Mouse (Mus musculus) heart, embryonic 12.5 days (tissue): ENCODE results near the gene Dtl. TPM values are rescaled to one million over a fixed set of nuclear protein-coding genes. Genes with fewer than 3 reads are reported as not detected.
A peak's percentile ranks its signal among the peaks of the same experiment; 100 is the strongest.
"Not testable (repeated sequence)": the region's sequence is repeated elsewhere in the genome, so short reads cannot be mapped to it uniquely, and the experiment has no call there.

Experiments used
- ATAC-seq: fragments of 200-750 bp; cut with Nextera tagmentation; 2 replicates; pipeline ENCODE4 v1.8.0; 2017; ENCODE audit warnings: moderate TSS enrichment, moderate library complexity; ENCODE audit not compliant: insufficient number of reproducible peaks, low FRiP score
- H3K27ac ChIP-seq: fragments of 300-500 bp; sonication (generic); 2 replicates; pipeline ENCODE4 v1.5.1; 2016; ENCODE audit warnings: mild to moderate bottlenecking, moderate library complexity; ENCODE audit not compliant: poor library complexity, severe bottlenecking
- H3K27me3 ChIP-seq: fragments of 300-500 bp; sonication (generic); replicated peaks from 2 replicates; pipeline ENCODE4 v1.6.1; 2016; ENCODE audit warnings: mild to moderate bottlenecking, moderate library complexity
- H3K36me3 ChIP-seq: fragments of 300-500 bp; sonication (generic); 2 replicates; pipeline ENCODE4 v1.6.1; 2016; ENCODE audit warnings: mild to moderate bottlenecking, moderate library complexity
- H3K4me1 ChIP-seq: fragments of 300-500 bp; sonication (generic); replicated peaks from 2 replicates; pipeline ENCODE4 v1.6.1; 2016; ENCODE audit warnings: mild to moderate bottlenecking
- H3K4me2 ChIP-seq: fragments of 300-500 bp; sonication (generic); 2 replicates; pipeline ENCODE4 v1.6.1; 2016; ENCODE audit warnings: mild to moderate bottlenecking, moderate library complexity
- H3K4me3 ChIP-seq: fragments of 300-500 bp; sonication (generic); 2 replicates; pipeline ENCODE4 v1.5.1; 2016; ENCODE audit warnings: mild to moderate bottlenecking
- H3K9ac ChIP-seq: fragments of 300-500 bp; sonication (generic); 2 replicates; pipeline ENCODE4 v1.6.1; 2016; ENCODE audit warnings: mild to moderate bottlenecking, moderate library complexity
- H3K9me3 ChIP-seq: fragments of 300-500 bp; sonication (generic); replicated peaks from 2 replicates; pipeline ENCODE4 v1.6.1; 2016; ENCODE audit warnings: mild to moderate bottlenecking, moderate library complexity
- WGBS: fragments of 180-500 bp; shearing (Covaris S2); methylation state at CpG from one replicate; pipeline ENCODE4 v1.1.7; 2016; 5-methylcytosine and 5-hydroxymethylcytosine counted together
- polyA plus RNA-seq: library from polyadenylated mRNA; unstranded; fragments of >200 nt; fragmentation: Nextera tagmentation; extraction: Ambion mirVana; gene quantifications from 2 replicates; pipeline ENCODE4 v1.2.1, GENCODE M21; 2016

Dtl gene
- polyA plus RNA-seq, 1 experiment from 2014 or later: 40.3 TPM

DNA sequence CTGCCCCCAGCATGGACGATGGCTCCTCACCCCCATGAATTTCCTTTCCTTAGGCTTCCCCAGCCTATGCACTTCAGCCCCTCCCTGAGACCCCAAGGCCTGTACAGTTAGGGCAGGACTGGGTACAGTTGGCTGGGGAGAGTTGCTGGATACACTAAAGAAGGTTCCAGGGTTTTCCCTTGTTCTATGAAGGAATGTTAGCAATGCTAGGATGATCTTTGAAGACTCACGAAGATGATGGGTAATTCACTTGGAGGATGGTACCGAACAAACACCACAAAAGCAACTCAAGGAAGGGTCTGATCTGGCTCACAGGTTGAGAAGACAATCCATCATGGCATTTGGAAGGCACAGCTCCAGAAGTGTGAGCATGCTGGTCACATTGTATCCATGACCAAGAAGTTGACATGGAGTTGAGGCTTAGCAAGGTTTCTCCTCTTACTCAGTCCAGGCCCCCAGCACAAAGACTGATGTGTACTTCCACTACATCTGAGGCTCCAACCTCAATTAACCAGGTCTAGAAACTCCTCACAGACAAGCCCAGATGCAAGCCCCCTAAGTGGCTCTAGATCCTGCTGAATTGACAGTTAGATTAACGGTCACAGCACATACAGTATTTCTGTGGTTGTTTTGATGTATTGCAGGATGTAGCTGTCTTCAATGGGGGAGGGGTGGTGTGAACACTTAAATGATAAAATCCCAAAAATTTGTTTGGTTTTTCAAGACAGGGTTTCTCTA, 55.8 kb downstream of the Dtl start:
- peaks cover 17% of the 10 kb centered on the region for H3K4me1 ChIP-seq
- no peaks in the 10 kb centered on the region for H3K36me3 ChIP-seq
- H3K9me3 ChIP-seq: no peaks in the 10 kb centered on the region
- no peak overlapping the region for H3K4me3 ChIP-seq
- H3K9ac ChIP-seq: no peak overlapping the region
- no peak overlapping the region for H3K4me2 ChIP-seq
- no peaks in the 10 kb centered on the region for H3K27me3 ChIP-seq
- no peak for ATAC-seq
- whole genome bisulfite sequencing: 82% methylated on average over 4 of the region's 4 CpGs
- no peak overlapping the region for H3K27ac ChIP-seq

DNA sequence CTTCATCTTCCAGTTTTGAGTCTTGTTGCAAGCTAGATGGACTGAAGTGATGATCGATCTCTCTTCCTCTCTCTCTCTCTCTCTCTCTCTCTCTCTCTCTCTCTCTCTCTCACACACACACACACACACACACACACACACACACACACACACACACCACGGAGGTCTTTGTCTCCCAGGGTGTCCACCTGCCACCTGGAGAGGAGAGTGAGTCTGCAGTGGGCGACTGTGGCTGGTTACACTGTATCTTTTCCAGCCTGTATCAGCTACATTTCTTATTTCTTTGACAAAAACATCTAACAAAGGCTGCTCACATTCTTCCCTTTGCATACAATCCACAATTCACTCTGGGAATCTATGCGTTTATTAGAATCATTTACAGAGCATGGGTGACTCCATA, 56.4 kb downstream of the Dtl start:
- H3K27ac ChIP-seq: no peak overlapping the region
- 85% methylated on average over 4 of the region's 4 CpGs for WGBS
- no peak for ATAC-seq

DNA sequence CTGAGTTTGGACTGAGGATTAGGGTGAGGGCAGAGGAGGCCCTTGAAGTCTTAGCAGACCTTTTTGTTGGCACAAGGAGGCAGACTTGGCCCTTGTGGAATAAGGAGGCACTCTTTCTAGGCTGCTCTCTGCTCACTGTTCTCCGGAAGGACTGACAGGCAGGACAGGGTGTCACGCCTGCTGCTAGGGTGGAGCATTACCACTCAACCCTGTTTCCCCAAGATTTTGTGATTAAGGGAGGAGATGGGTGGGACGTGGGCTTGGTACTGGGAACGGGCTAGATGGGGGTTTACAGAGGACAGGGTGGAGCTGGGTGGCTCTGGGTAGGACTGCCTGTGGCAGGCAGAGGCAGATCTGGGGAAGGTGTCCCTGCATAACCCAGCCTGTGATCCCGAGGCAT, 57.4 kb downstream of the Dtl start:
- Histone ChIP-seq H3K4me2 (no peak overlapping the region), H3K9me3 (no peaks in the 10 kb centered on the region; the same call in 1 of the 2 replicates), H3K4me3 (no peak overlapping the region), H3K9ac (no peak overlapping the region), H3K27ac (no peak overlapping the region), H3K27me3 (no peaks in the 10 kb centered on the region), H3K4me1 (peaks cover 17% of the 10 kb centered on the region), H3K36me3 (no peaks in the 10 kb centered on the region)
- WGBS: 79% methylated on average over 5 of the region's 5 CpGs
- no peak for ATAC-seq

More for the DNA sequence above, 56.4 kb downstream of the Dtl start:
- no peak overlapping the region for H3K9ac ChIP-seq
- peaks cover 17% of the 10 kb centered on the region for H3K4me1 ChIP-seq
- no peaks in the 10 kb centered on the region for H3K27me3 ChIP-seq
- H3K36me3 ChIP-seq: no peaks in the 10 kb centered on the region
- H3K4me3 ChIP-seq: no peak overlapping the region
- no peak overlapping the region for H3K4me2 ChIP-seq
- H3K9me3 ChIP-seq: no peaks in the 10 kb centered on the region

DNA sequence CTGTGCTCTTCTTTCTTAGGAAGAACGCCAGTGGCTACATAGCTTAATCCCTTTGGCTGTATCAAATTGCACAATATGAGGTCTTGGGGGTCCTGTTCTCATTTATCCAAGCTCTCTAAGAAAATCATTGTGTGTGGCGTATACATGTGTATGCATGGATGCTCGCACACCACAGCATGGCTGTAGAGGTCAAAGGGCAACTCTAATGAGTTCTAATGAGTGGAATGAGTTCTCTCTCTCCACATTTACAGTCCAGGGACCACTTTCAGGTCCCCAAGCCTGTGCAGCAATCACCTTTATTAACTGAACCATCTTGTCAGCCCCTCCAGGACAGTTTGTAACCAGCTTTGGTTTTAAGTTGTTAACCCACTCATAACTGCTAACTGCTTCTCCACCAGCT, 58.3 kb downstream of the Dtl start:
- Histone ChIP-seq H3K9ac (no peak overlapping the region), H3K4me2 (no peak overlapping the region), H3K4me3 (no peak overlapping the region), H3K27ac (no peak overlapping the region), H3K9me3 (no peaks in the 10 kb centered on the region; the same call in 1 of the 2 replicates), H3K27me3 (no peaks in the 10 kb centered on the region), H3K36me3 (no peaks in the 10 kb centered on the region), H3K4me1 (peaks cover 17% of the 10 kb centered on the region)
- no peak for ATAC-seq
- WGBS: 89% methylated on average over 3 of the region's 3 CpGs

DNA sequence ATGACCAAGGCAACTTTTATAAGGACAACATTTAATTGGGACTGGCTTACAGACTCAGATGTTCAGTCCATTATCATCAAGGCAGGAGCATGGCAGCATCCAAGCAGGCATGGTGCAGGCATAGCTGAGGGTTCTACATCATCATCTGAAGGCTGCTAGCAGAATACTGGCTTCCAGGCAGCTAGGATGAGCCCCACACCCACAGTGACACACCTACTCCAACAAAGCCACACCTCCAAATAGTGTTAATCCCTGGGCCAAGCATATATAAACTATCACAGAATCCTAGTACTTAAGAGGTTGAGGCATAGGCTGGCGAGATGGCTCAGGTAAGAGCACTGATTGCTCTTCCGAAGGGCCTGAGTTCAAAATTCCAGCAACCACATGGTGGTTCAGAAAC, 59.0 kb downstream of the Dtl start:
- H3K36me3 ChIP-seq, H3K9me3 ChIP-seq, H3K27me3 ChIP-seq, ATAC-seq, H3K4me2 ChIP-seq, H3K27ac ChIP-seq, H3K9ac ChIP-seq, H3K4me3 ChIP-seq: not testable (repeated sequence)
- WGBS: 72% methylated on average over 2 of the region's 2 CpGs
- H3K4me1 ChIP-seq: peaks cover 13% of the 10 kb centered on the region

DNA sequence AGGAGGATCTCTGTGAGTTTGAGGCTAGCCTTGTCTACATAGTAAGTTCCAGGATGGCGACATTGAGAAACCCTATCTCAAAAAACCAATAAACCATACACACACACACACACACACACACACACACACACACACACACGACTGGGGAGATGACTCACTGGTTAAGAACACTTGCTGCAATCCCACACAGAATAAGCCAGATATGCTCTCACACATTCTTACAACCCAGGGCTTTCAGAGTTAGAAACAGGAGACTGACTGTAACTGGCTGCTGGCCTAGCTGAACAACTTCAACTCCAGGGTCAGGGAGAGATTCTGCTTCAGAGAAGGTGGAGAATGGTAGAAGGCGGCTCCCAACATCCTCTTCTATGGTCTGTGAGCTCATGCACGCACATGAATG, 62.1 kb downstream of the Dtl start:
- H3K27me3 ChIP-seq: no peaks in the 10 kb centered on the region
- H3K36me3 ChIP-seq: no peaks in the 10 kb centered on the region
- no peak overlapping the region for H3K4me3 ChIP-seq
- H3K4me2 ChIP-seq: no peak overlapping the region
- WGBS: 91% methylated on average over 4 of the region's 4 CpGs
- ATAC-seq: no peak
- no peak overlapping the region for H3K27ac ChIP-seq
- H3K9me3 ChIP-seq: no peaks in the 10 kb centered on the region; the same call in 1 of the 2 replicates
- no peaks in the 10 kb centered on the region for H3K4me1 ChIP-seq
- no peak overlapping the region for H3K9ac ChIP-seq

DNA sequence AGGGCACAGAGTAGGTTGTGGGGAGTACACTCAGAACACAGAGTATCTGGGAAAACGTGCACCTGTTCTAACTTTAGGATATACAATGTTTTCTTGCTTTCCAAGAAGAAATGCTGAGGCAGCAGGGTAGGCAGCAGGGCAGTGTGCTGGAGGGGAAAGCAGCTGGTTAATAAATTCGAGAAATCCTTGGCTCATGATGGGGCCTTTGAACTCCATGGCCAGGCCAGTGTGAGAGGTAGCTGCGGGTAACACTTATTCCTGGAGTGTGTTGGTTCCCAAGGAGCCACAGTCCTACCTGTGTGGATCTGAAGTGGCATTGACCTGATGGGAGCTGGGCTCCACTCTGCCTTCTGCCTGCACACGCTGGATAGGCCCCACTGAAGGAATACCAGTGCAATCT, 63.0 kb downstream of the Dtl start:
- Histone ChIP-seq H3K27ac (no peak overlapping the region), H3K36me3 (no peaks in the 10 kb centered on the region), H3K9me3 (no peaks in the 10 kb centered on the region; the same call in 1 of the 2 replicates), H3K4me1 (no peaks in the 10 kb centered on the region; the same call in 1 of the 2 replicates), H3K9ac (no peak overlapping the region), H3K4me2 (no peak overlapping the region), H3K27me3 (no peaks in the 10 kb centered on the region), H3K4me3 (no peak overlapping the region)
- no peak for ATAC-seq
- whole genome bisulfite sequencing: 71% methylated on average over 4 of the region's 4 CpGs

DNA sequence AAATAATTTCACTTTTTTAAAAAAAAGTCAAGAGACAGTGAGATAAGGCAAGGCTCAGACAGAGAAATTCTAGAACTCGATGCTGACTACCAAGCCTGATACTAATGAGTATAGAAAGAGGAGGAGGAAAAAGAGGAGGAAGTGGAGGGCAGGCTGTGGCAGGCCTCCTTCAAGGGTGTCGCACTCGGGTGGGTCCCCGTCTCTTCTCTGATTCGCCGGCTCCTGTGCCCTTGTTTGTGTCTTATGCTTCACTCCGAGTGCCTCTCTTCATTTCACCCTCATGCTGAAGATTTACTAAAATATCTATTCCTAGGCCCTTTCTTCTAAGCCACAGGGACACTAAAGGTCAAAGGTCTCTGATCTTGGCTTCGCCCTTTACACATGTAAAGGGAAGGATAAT, 63.8 kb downstream of the Dtl start:
- Histone ChIP-seq H3K4me3 (no peak overlapping the region), H3K36me3 (no peaks in the 10 kb centered on the region), H3K9ac (no peak overlapping the region), H3K9me3 (no peaks in the 10 kb centered on the region; the same call in 1 of the 2 replicates), H3K27me3 (no peaks in the 10 kb centered on the region), H3K4me1 (peaks cover 5% of the 10 kb centered on the region), H3K4me2 (no peak overlapping the region), H3K27ac (no peak overlapping the region)
- ATAC-seq: no peak
- WGBS: 85% methylated on average over 8 of the region's 8 CpGs

DNA sequence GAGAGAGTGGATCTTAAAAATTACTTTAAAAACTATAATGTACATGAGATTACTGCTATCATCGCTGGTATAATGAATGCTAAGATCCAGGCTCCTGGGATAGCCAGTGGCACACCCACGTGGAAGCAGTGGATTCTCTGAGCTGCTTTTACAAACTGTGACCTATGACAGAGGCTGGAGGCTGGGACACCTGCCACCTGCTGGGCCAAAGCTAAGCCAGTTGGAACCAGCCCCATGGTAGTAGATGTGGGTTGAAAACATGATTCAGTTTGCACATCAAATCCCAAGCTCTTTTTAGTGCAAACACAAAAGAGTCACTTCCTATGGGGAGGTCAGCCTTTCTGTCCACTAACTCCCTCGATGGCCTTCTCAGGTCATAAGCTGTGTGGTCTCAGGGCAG, 65.5 kb downstream of the Dtl start:
- no peak for ATAC-seq
- Histone ChIP-seq H3K9me3 (no peaks in the 10 kb centered on the region; the same call in 1 of the 2 replicates), H3K4me2 (no peak overlapping the region), H3K4me3 (no peak overlapping the region), H3K4me1 (peaks cover 5% of the 10 kb centered on the region), H3K9ac (no peak overlapping the region), H3K27ac (no peak overlapping the region), H3K36me3 (no peaks in the 10 kb centered on the region), H3K27me3 (no peaks in the 10 kb centered on the region)
- WGBS: 75% methylated on average over 3 of the region's 3 CpGs

DNA sequence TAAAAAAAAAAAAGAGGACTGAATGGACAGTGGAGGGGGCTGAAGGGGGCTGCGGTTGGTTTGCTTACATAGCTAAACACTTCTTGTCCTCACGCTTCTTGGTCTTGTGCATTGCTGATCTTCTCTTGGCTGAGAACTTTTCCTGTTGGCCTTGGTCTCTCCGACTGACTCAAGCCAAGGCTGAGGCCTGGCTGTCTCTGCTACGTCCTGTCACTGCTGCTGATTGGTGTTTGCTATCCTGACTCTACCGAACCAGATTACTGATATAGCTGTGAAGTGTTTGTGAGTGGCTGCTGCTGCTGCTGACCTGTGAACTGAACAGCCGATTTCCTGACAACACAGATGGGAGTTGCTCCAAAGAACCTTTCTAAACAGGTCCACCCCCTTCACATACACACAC, 66.2 kb downstream of the Dtl start:
- Histone ChIP-seq H3K4me2 (no peak overlapping the region), H3K27me3 (no peaks in the 10 kb centered on the region), H3K4me1 (peaks cover 5% of the 10 kb centered on the region), H3K9ac (no peak overlapping the region), H3K27ac (no peak overlapping the region), H3K36me3 (no peaks in the 10 kb centered on the region), H3K9me3 (no peaks in the 10 kb centered on the region; the same call in 1 of the 2 replicates), H3K4me3 (no peak overlapping the region)
- ATAC-seq: no peak
- WGBS: 68% methylated on average over 6 of the region's 6 CpGs

DNA sequence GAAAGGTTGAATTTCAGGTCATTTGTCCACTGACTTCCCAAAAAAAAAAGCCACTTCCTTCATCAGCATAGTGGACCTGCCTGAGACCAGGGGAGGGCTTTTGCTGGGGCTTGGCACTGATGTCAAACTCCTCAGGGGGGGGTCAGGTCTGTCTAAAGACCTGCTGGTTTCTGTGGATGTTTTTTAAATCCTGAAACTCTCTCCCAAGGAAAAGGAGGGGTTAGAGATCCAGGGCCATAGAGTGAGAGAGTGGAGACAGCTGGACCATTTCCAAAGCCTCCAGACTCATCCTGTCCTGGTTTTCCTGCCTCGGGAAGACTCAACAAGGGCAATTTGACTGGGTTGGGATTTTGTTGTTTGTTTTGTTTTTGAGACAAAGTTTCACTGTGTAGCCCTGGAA, 68.6 kb downstream of the Dtl start:
- Histone ChIP-seq H3K9me3 (no peaks in the 10 kb centered on the region), H3K4me3 (no peak overlapping the region), H3K9ac (no peak overlapping the region), H3K27me3 (no peaks in the 10 kb centered on the region), H3K4me2 (no peak overlapping the region), H3K27ac (no peak overlapping the region), H3K36me3 (no peaks in the 10 kb centered on the region), H3K4me1 (peaks cover 5% of the 10 kb centered on the region)
- ATAC-seq: 0 out of 2 replicates have a peak, but pooled peaks have one; percentile 11
- 19% methylated on average over 1 of the region's 1 CpGs for whole genome bisulfite sequencing

DNA sequence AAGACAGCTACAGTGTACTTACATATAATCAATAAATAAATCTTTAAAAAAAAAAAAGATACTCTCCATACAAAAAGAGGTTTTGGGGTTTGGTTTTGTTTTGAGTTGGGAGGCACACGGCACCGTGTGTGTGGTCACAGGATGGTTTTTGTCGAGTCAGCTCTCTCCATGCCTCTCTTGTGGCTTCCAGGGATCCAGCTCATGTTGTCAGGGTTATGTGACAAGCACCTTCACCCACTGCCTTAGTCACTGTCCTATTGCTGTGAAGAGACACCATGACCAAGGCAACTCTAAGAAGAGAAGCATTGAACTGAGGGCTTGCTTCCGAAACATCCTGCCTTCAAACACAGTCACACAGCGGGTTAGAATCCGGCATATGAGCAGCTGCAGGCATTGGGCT, 75.7 kb downstream of the Dtl start:
- no peak for ATAC-seq
- Histone ChIP-seq H3K27ac (no peak overlapping the region), H3K4me1 (peaks cover 15% of the 10 kb centered on the region), H3K9me3 (no peaks in the 10 kb centered on the region), H3K27me3 (no peaks in the 10 kb centered on the region), H3K9ac (no peak overlapping the region), H3K4me2 (no peak overlapping the region), H3K36me3 (no peaks in the 10 kb centered on the region), H3K4me3 (no peak overlapping the region)
- WGBS: 90% methylated on average over 6 of the region's 6 CpGs
